Mouse (Mus musculus): ENCODE results near the gene Gtf2a1. TPM values are rescaled to one million over a fixed set of nuclear protein-coding genes. Genes with fewer than 3 reads are reported as not detected.

The Gtf2a1 gene
- total and polyA plus RNA-seq, 3 experiments = 19.2 to 34.5 (median 25.7) TPM

GRCm38 (mm10) chr12:91589542-91589846 is 793 bp downstream of the Gtf2a1 start (continued):
- TF ChIP-seq ZC3H11A (IDR thresholded peaks at IDR 0.05; ENCODE audit: low read depth, low read length) (no peak), TCF12 (IDR thresholded peaks at IDR 0.05; ENCODE audit: low read depth, low read length) (no peak), USF2 (conservative IDR thresholded peaks at IDR 0.05; ENCODE audit: low read depth, low read length) (no peak), UBTF (IDR thresholded peaks at IDR 0.05; ENCODE audit: low read depth, low read length) (no peak; the same call in 1 of the 2 replicates), JUN (IDR thresholded peaks at IDR 0.05; ENCODE audit: insufficient read depth, low read depth, low read length) (no peak), POLR2AphosphoS2 (IDR thresholded peaks at IDR 0.05; ENCODE audit: low read depth, low read length) (no peak), NRF1 (IDR thresholded peaks at IDR 0.05; ENCODE audit: low read depth, low read length) (no peak), USF1 (IDR thresholded peaks at IDR 0.05; ENCODE audit: low read depth, low read length) (no peak), RCOR1 (conservative IDR thresholded peaks at IDR 0.05; ENCODE audit: low read depth, low read length) (no peak), CHD2 (IDR thresholded peaks at IDR 0.05; ENCODE audit: low read length) (no peak)

DNA sequence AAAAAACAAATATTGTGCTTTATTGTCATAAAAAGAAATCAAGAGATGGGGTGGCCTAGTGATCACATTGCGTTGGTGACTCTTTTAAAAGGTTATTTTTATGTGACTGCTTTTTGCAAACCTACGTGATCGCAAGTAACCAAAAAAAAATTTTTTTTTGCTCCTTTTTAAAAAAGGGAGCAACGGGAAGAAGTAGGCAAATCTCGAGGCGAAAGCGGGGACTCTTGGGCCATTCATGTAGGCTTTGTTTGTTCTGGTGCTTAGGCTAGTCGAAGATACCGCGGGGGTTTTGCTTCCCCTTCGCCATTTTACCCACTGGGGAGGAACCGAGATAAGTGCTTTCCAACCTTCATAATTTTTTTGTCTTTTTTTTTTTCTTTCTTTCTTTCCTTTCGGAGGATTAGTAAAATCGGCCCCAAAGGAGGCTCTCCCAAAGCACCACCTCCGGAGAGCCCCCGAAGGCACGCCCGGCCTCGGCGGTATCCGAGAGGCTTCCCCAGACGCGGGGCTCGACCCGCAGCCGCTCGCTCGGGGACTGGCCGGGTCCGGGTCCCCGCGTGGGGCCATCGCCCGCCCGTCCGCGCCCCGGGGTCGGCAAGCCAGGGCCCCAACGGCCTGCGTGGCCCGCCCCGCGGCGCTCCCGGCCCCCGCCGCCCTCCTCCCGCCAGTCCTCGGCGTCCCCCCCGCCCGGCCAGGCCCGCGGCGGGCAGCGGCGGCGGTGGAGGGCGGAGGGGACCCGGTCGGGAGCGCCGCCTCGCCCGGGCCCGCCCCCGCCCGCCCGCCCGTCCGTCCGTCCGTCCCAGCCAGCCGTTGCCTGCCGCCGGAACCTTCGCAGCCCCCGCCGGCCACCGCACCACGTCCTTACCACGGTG is 1.4 kb downstream of the Gtf2a1 start:
- DNase-seq (ENCODE audit: extremely low read depth) = peak; percentile 57
- in situ Hi-C loops (cut with MboI; ENCODE audit: low pct_ligation_motif_present, low pct_unique_long_range_greater_than_20kb, low sequenced_read_pairs) = no loop called here
- H3K9me3 ChIP-seq (replicated peaks; ENCODE audit: low read length) = peaks cover 6% of the 10 kb centered on the region
- H3K27me3 ChIP-seq (replicated peaks) = no peaks in the 10 kb centered on the region
- peaks cover 36% of the 10 kb centered on the region for H3K79me2 ChIP-seq (replicated peaks; ENCODE audit: control insufficient read depth, extremely low read depth, insufficient read depth, poor library complexity, severe bottlenecking)
- TF ChIP-seq ELF1 (IDR thresholded peaks at IDR 0.05; ENCODE audit: low read depth, low read length) (no peak), UBTF (IDR thresholded peaks at IDR 0.05; ENCODE audit: low read depth, low read length) (peak; percentile 9; the same call in 1 of the 2 replicates), PAX5 (IDR thresholded peaks at IDR 0.05; ENCODE audit: low read length) (no peak), SIN3A (IDR thresholded peaks at IDR 0.05; ENCODE audit: low read length) (no peak; the same call in none of the 2 replicates), POLR2AphosphoS2 (IDR thresholded peaks at IDR 0.05; ENCODE audit: low read depth, low read length) (peak; percentile 2; the same call in 1 of the 2 replicates), MEF2A (IDR thresholded peaks at IDR 0.05; ENCODE audit: borderline replicate concordance, low read depth, low read length) (0 out of 2 replicates have a peak, but pooled peaks have one; percentile 18), CHD2 (IDR thresholded peaks at IDR 0.05; ENCODE audit: low read length) (peak; percentile 17; the same call in 1 of the 2 replicates), EP300 (IDR thresholded peaks at IDR 0.05; ENCODE audit: low read length) (peak; percentile 28; the same call in 1 of the 2 replicates), MAFK (IDR thresholded peaks at IDR 0.05; ENCODE audit: insufficient replicate concordance, low read length) (no peak), E2F4 (IDR thresholded peaks at IDR 0.05; ENCODE audit: insufficient replicate concordance, low read depth, low read length) (0 out of 2 replicates have a peak, but pooled peaks have one; percentile 23), ZNF384 (IDR thresholded peaks at IDR 0.05; ENCODE audit: low read depth, low read length) (peak; percentile 68), RCOR1 (conservative IDR thresholded peaks at IDR 0.05; ENCODE audit: low read depth, low read length) (no peak; the same call in 1 of the 2 replicates), CHD1 (IDR thresholded peaks at IDR 0.05; ENCODE audit: low read depth, low read length) (peak; percentile 58; the same call in 1 of the 2 replicates)
- peak overlapping the region; percentile 99 for H3K27ac ChIP-seq (ENCODE audit: insufficient read depth, low read depth)
- peak overlapping the region; percentile 67 to 96 (median 69) for H3K4me3 ChIP-seq (replicated peaks in 1 of 3; ENCODE audit: low read depth in 2 of 3, low read length in 2 of 3, poor library complexity in 1 of 3)
- dilution Hi-C loops (cut with MboI; ENCODE audit: extremely low pct_ligation_motif_present, extremely low pct_unique_long_range_greater_than_20kb, low sequenced_read_pairs) = no loop called here
- peak overlapping the region; percentile 100 for H3K9ac ChIP-seq (ENCODE audit: insufficient read depth, low read depth)
- H3K4me2 ChIP-seq (ENCODE audit: insufficient read depth, low read depth, poor library complexity, severe bottlenecking) = no peak overlapping the region
- peaks cover 12 to 21% of the 10 kb centered on the region in 2 experiments for H3K36me3 ChIP-seq (replicated peaks in 1 of 2; ENCODE audit: control insufficient read depth in 1 of 2, insufficient read depth in 1 of 2, low read length in 1 of 2)
- H3K4me1 ChIP-seq (ENCODE audit: control insufficient read depth in 1 of 2, insufficient read depth in 2 of 2) = peaks cover 9 to 41% of the 10 kb centered on the region in 2 experiments
